Mouse (Mus musculus): Measurements from ENCODE around the gene Ppt2. TPM values are rescaled to one million over a fixed set of nuclear protein-coding genes. Genes with fewer than 3 reads are reported as not detected.

The Ppt2 gene
- polyA plus RNA-seq (2015; fragmentation: Nextera tagmentation; extraction: Ambion mirVana) = 10.7 and 10.8 TPM in 2 replicates

DNA sequence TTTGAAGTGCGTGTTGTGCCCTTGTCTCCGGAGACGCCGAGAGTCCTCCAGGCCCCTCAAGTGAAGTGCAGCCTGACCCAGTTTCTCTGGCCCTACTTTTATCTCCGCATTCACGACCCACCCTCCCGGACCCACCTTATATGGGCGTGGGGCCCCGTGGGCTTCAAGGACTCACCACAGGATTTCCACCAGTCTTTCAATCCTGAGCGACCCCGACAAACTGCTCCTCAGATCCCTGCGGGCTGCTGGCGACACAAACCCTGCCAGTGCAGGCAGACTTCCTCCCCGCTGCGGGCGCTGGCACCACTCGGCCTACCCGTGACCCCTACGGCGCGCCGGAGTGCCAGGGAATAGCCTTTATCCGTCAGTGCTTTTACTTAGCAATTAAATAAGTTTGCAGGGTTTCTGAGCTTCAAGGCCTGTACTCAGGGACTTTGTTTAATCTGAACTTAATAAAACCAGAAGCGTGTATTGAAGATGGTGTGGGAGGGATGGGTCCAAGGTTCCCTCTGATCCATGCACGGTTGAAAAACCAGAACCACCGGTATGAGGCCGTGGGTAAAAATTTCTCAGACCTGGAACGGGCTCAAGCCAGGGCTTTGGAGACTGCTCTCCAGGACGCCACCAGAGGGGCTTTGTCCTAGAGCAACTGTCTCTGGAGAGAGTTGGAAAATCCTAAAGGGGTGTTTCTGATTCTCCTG, at the start of gene Ppt2:
Ppt2 (minus strand) TSS at position 568 of the 701 bp plus-strand sequence.
- Histone ChIP-seq H3K4me3 (replicated peaks) (peak within 1 kb of the TSS; percentile 66), H3K9me3 (replicated peaks) (no peaks in the 10 kb centered on the region), H3K27ac (replicated peaks) (peak within 1 kb of the TSS; percentile 77), H3K4me2 (peak within 1 kb of the TSS; percentile 89), H3K36me3 (replicated peaks) (peaks cover 10% of the 10 kb centered on the region), H3K27me3 (peaks cover 58% of the 10 kb centered on the region), H3K4me1 (replicated peaks) (peaks cover 69% of the 10 kb centered on the region), H3K9ac (peak within 1 kb of the TSS; percentile 68)
- ATAC-seq (ENCODE audit: insufficient read depth) = no peak
- WGBS (ENCODE audit: insufficient replicate concordance) = 10% methylated on average over 29 of the region's 29 CpGs

DNA sequence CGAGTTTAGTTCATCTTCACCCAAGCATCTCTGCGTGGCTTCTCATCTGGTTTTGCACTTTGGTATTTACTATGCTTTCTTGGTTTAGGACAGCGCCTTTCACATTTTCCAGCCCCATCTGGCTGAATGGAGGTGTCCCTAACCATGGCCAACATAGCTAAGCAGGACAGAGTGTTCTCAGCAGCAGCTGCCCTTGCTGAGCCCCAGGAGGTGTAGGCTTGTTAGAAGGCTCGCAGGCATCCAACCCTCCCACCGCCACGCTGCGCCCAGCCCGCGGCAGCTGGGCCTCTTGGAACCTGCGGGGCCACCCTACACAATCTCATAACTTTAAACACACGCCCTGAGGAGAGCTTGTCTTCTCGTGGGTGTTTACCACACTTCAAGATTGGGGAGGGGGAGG, 48.4 kb upstream of the Ppt2 start:
- 61% methylated on average over 12 of the region's 12 CpGs for WGBS (ENCODE audit: insufficient replicate concordance)
- H3K9me3 ChIP-seq (replicated peaks) = no peaks in the 10 kb centered on the region

GRCm38 (mm10) chr17:34676093-34676460, 47.8 kb upstream of the Ppt2 start:
- no peak overlapping the region for H3K27ac ChIP-seq (replicated peaks)
- no peak for ATAC-seq (ENCODE audit: insufficient read depth)
- H3K27me3 ChIP-seq = peaks cover 91% of the 10 kb centered on the region
- H3K9me3 ChIP-seq (replicated peaks) = no peaks in the 10 kb centered on the region
- no peak overlapping the region for H3K4me3 ChIP-seq (replicated peaks)
- peaks cover 5% of the 10 kb centered on the region; the same call in 1 of the 2 replicates for H3K4me1 ChIP-seq (replicated peaks)
- no peak overlapping the region for H3K9ac ChIP-seq
- 55% methylated on average over 6 of the region's 6 CpGs for WGBS (ENCODE audit: insufficient replicate concordance)
- no peak overlapping the region for H3K4me2 ChIP-seq
- H3K36me3 ChIP-seq (replicated peaks) = no peaks in the 10 kb centered on the region

More for the DNA sequence above, 48.4 kb upstream of the Ppt2 start:
- Histone ChIP-seq H3K27me3 (peaks cover 91% of the 10 kb centered on the region), H3K4me3 (replicated peaks) (no peak overlapping the region), H3K36me3 (replicated peaks) (no peaks in the 10 kb centered on the region), H3K9ac (no peak overlapping the region), H3K27ac (replicated peaks) (no peak overlapping the region), H3K4me2 (no peak overlapping the region), H3K4me1 (replicated peaks) (peaks cover 3% of the 10 kb centered on the region; the same call in 1 of the 2 replicates)
- no peak for ATAC-seq (ENCODE audit: insufficient read depth)

GRCm38 (mm10) chr17:34675205-34676092, 47.1 kb upstream of the Ppt2 start:
- H3K9me3 ChIP-seq (replicated peaks) = no peaks in the 10 kb centered on the region
- H3K4me1 ChIP-seq (replicated peaks) = peaks cover 5% of the 10 kb centered on the region; the same call in 1 of the 2 replicates
- no peaks in the 10 kb centered on the region for H3K36me3 ChIP-seq (replicated peaks)
- no peak overlapping the region for H3K4me2 ChIP-seq
- WGBS (ENCODE audit: insufficient replicate concordance) = 54% methylated on average over 13 of the region's 13 CpGs
- no peak overlapping the region for H3K27ac ChIP-seq (replicated peaks)
- no peak for ATAC-seq (ENCODE audit: insufficient read depth)
- no peak overlapping the region for H3K4me3 ChIP-seq (replicated peaks)
- H3K9ac ChIP-seq = no peak overlapping the region
- H3K27me3 ChIP-seq = peaks cover 91% of the 10 kb centered on the region

DNA sequence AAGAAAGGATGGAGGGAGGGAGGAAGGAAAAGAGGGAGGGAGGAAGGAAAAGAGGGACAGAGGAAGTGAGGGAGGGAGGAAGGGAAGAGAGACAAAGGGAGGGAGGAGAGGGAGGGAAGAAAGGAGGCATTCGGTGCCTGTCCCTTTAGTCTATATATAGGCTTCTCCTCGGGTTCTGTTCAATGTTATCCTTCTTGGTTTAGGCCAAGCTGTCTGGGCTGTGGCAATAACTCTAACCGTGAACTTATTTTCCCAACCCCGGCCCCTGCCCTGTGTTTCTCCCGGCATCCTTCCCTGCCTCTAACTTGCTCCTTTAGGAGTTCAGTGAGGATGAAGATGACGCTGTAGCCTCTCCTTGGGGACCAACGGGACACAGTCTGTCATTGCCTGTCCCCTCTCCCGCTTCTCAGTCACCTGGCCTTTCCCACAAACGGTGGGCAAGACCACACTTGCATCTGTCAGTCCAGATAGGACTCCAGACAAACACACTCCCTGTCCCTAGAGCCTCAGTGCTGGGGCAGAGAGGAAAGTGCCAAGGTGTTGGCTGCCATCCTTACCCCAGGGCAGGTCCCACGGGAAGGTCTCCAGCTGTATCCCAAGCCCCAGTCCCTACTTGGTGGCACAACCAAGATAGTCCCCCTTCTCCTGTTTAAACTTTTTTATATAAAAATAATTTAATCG, 46.4 kb upstream of the Ppt2 start:
- Histone ChIP-seq H3K9ac (no peak overlapping the region), H3K27me3 (peaks cover 91% of the 10 kb centered on the region), H3K4me2 (no peak overlapping the region), H3K27ac (replicated peaks) (no peak overlapping the region), H3K36me3 (replicated peaks) (no peaks in the 10 kb centered on the region), H3K4me1 (replicated peaks) (peaks cover 5% of the 10 kb centered on the region; the same call in 1 of the 2 replicates), H3K9me3 (replicated peaks) (no peaks in the 10 kb centered on the region), H3K4me3 (replicated peaks) (no peak overlapping the region)
- ATAC-seq (ENCODE audit: insufficient read depth) = no peak
- 49% methylated on average over 11 of the region's 11 CpGs for WGBS (ENCODE audit: insufficient replicate concordance)

DNA sequence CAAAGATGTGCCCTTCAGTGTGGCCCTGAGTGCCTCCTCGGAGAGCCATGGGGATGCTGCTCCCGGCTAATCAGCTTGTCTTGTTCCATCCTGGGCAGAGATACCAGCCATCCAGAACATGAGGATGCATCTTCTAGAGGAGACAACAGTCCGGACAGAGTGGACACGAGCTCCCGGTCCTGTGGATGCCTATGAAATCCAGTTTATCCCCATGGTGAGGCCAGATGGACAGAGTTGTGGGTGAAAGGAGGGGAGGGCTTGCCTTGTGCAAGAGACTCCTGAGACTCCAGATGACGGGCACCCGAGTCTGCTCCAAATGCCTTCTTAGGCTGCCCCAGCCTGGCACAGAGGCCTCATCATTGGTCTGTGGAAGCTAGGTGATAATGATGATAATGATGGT, 44.8 kb upstream of the Ppt2 start:
- Histone ChIP-seq H3K36me3 (replicated peaks) (no peaks in the 10 kb centered on the region), H3K4me1 (replicated peaks) (peaks cover 5% of the 10 kb centered on the region; the same call in 1 of the 2 replicates), H3K4me3 (replicated peaks) (no peak overlapping the region), H3K9me3 (replicated peaks) (no peaks in the 10 kb centered on the region), H3K4me2 (no peak overlapping the region), H3K27ac (replicated peaks) (no peak overlapping the region), H3K9ac (no peak overlapping the region), H3K27me3 (peaks cover 78% of the 10 kb centered on the region)
- 67% methylated on average over 7 of the region's 7 CpGs for WGBS (ENCODE audit: insufficient replicate concordance)
- no peak for ATAC-seq (ENCODE audit: insufficient read depth)

- no peak overlapping the region for H3K4me3 ChIP-seq (replicated peaks)
- no peak overlapping the region for H3K4me2 ChIP-seq
- peaks cover 5% of the 10 kb centered on the region; the same call in 1 of the 2 replicates for H3K4me1 ChIP-seq (replicated peaks)
- H3K9ac ChIP-seq = no peak overlapping the region
- peaks cover 74% of the 10 kb centered on the region for H3K27me3 ChIP-seq
- H3K27ac ChIP-seq (replicated peaks) = no peak overlapping the region
- H3K9me3 ChIP-seq (replicated peaks) = no peaks in the 10 kb centered on the region
- WGBS (ENCODE audit: insufficient replicate concordance) = 30% methylated on average over 49 of the region's 49 CpGs
- ATAC-seq (ENCODE audit: insufficient read depth) = no peak
- no peaks in the 10 kb centered on the region for H3K36me3 ChIP-seq (replicated peaks)
Measured at GRCm38 (mm10) chr17:34672246-34672792, 44.0 kb upstream of the Ppt2 start.

DNA sequence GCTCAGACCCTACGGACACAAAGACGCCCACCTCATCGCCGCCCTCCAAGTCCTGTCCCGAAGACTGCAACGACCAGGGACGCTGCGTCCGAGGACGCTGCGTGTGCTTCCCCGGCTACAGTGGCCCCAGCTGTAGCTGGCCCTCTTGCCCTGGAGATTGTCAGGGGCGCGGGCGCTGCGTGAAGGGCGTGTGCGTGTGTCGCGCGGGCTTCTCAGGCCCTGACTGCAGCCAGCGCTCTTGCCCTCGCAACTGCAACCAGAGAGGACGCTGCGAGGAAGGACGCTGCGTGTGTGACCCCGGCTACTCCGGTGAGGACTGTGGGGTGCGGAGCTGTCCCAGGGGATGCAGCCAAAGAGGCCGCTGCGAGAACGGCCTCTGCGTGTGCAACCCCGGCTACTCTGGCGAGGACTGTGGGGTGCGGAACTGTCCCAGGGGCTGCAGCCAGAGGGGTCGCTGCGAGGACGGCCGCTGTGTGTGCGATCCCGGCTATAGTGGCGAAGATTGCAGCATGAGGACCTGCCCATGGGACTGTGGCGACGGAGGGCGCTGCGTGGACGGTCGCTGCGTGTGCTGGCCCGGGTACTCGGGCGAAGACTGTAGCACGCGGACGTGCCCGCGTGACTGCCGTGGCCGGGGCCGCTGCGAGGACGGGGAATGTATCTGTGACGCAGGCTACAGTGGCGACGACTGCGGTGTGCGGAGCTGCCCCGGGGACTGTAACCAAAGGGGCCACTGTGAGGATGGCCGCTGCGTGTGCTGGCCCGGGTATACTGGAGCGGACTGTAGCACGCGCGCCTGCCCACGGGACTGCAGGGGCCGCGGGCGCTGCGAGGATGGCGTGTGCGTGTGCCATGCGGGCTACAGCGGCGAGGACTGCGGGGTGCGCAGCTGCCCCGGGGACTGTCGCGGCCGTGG, 43.1 kb upstream of the Ppt2 start:
- Histone ChIP-seq H3K27me3 (peaks cover 69% of the 10 kb centered on the region), H3K36me3 (replicated peaks) (no peaks in the 10 kb centered on the region), H3K4me2 (peak overlapping the region; percentile 25; the same call in 1 of the 2 replicates), H3K4me3 (replicated peaks) (no peak overlapping the region), H3K27ac (replicated peaks) (no peak overlapping the region), H3K9ac (no peak overlapping the region), H3K9me3 (replicated peaks) (no peaks in the 10 kb centered on the region), H3K4me1 (replicated peaks) (peaks cover 5% of the 10 kb centered on the region; the same call in 1 of the 2 replicates)
- 14% methylated on average over 93 of the region's 93 CpGs for WGBS (ENCODE audit: insufficient replicate concordance)
- ATAC-seq (ENCODE audit: insufficient read depth) = no peak

- peak within 1 kb of the TSS; percentile 25; the same call in 1 of the 2 replicates for H3K4me2 ChIP-seq
- H3K27ac ChIP-seq (replicated peaks) = no peak within 1 kb of the TSS
- no peak within 1 kb of the TSS for H3K9ac ChIP-seq
- H3K4me1 ChIP-seq (replicated peaks) = peaks cover 5% of the 10 kb centered on the region; the same call in 1 of the 2 replicates
- no peak for ATAC-seq (ENCODE audit: insufficient read depth)
- WGBS (ENCODE audit: insufficient replicate concordance) = 55% methylated on average over 7 of the region's 7 CpGs
- peaks cover 61% of the 10 kb centered on the region for H3K27me3 ChIP-seq
- H3K36me3 ChIP-seq (replicated peaks) = no peaks in the 10 kb centered on the region
- no peak within 1 kb of the TSS for H3K4me3 ChIP-seq (replicated peaks)
- no peaks in the 10 kb centered on the region for H3K9me3 ChIP-seq (replicated peaks)
Measured at GRCm38 (mm10) chr17:34670235-34670634, 41.9 kb upstream of the Ppt2 start, which contains the start of gene Tnxb. Gene Tnxb (plus strand): TSS chr17:34670535.

DNA sequence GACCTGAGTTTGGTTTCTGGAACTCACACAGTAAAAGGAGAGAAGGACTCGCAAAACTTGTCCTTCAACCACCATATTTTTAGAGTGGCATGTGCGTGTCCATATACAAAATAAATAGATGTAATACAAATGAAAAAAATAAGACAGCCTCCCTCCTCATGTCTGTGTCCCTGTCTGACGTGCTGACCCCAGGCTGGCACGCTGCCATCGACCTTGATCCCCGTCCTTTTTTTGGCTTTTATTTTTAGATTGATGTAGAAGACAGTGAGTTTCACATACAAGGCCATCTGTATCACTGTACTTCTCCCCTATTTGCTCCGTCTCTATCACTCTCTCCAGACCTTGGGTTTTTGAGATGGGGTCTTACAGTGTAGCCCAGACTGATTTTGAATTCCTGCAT, 36.2 kb upstream of the Ppt2 start:
- Histone ChIP-seq H3K4me2 (no peak overlapping the region), H3K9ac (no peak overlapping the region)
- WGBS (ENCODE audit: insufficient replicate concordance) = 61% methylated on average over 7 of the region's 7 CpGs

More for the DNA sequence above, 36.2 kb upstream of the Ppt2 start:
- H3K4me1 ChIP-seq (replicated peaks) = peaks cover 2% of the 10 kb centered on the region; the same call in 1 of the 2 replicates
- no peaks in the 10 kb centered on the region for H3K36me3 ChIP-seq (replicated peaks)
- H3K4me3 ChIP-seq (replicated peaks) = no peak overlapping the region
- no peak for ATAC-seq (ENCODE audit: insufficient read depth)
- H3K27me3 ChIP-seq = peaks cover 44% of the 10 kb centered on the region
- no peak overlapping the region for H3K27ac ChIP-seq (replicated peaks)
- no peaks in the 10 kb centered on the region for H3K9me3 ChIP-seq (replicated peaks)

All from liver, embryonic 15.5 days (tissue).